Mouse (Mus musculus): Measurements from ENCODE around the gene Ptpn3.

GRCm38 (mm10) chr4:57306260-57306659 is 4.6 kb upstream of the Ptpn3 start:
- no peak for TF ChIP-seq CTCF (IDR thresholded peaks at IDR 0.05; ENCODE audit: extremely low read depth, insufficient read depth, low read length)
- TF ChIP-seq POLR2A (IDR thresholded peaks at IDR 0.05; ENCODE audit: extremely low read depth, insufficient read depth, low read length) = no peak
